Mouse (Mus musculus): Measurements from ENCODE around the gene Spdl1.

GRCm38 (mm10) chr11:34843517-34843916 is 10.1 kb upstream of the Spdl1 start:
- TF ChIP-seq ZC3H11A (IDR thresholded peaks at IDR 0.05; ENCODE audit: low read depth, low read length) (peak; percentile 78), MYC (IDR thresholded peaks at IDR 0.05; ENCODE audit: low read depth, low read length) (no peak), EP300 (IDR thresholded peaks at IDR 0.05; ENCODE audit: low read depth in 1 of 2, low read length in 2 of 2) (no peak), NELFE (IDR thresholded peaks at IDR 0.05; ENCODE audit: low read depth, low read length) (no peak), CTCF (IDR thresholded peaks at IDR 0.05 in 2 of 3, conservative IDR thresholded peaks at IDR 0.05 in 1 of 3; ENCODE audit: control insufficient read depth in 1 of 3, insufficient read depth in 1 of 3, low read depth in 2 of 3, low read length in 3 of 3, poor library complexity in 1 of 3, severe bottlenecking in 1 of 3) (peak in 2 of 3 experiments; percentile 56 to 92; a peak in 4 of 6 replicates), USF2 (IDR thresholded peaks at IDR 0.05; ENCODE audit: borderline replicate concordance in 1 of 2, insufficient read depth in 1 of 2, low read depth in 1 of 2, low read length in 2 of 2) (no peak)

All from MEL (cell line).